Mouse (Mus musculus) liver, postnatal 0 days (tissue): ENCODE data around the gene Echdc3.

ENCODE experiments used
- CTCF ChIP-seq: sonication (generic); IDR thresholded peaks from 2 replicates; pipeline ENCODE4 v1.5.1; 2016; ENCODE audit warnings: antibody characterized with exemption, low read depth
- EP300 ChIP-seq: IDR thresholded peaks from 2 replicates; pipeline ENCODE4 v1.6.1; 2016; ENCODE audit warnings: antibody characterized with exemption, low read depth, mild to moderate bottlenecking

- TF ChIP-seq CTCF (no peak), EP300 (no peak)
Measured at GRCm38 (mm10) chr2:6196363-6196973, 16.4 kb downstream of the Echdc3 start.
